Mouse (Mus musculus) myocyte (in vitro differentiated cells): ENCODE measurements around the gene Sulf2.
A peak's percentile ranks its signal among the peaks of the same experiment; 100 is the strongest.

Experiments
- CEBPB ChIP-seq: IDR thresholded peaks from 2 replicates; pipeline ENCODE4 v1.6.1; 2011; ENCODE audit warnings: mild to moderate bottlenecking, moderate library complexity; ENCODE audit not compliant: poor library complexity, insufficient read depth, severe bottlenecking
- MAX ChIP-seq: IDR thresholded peaks from one replicate; pipeline ENCODE4 v1.6.1; 2011; ENCODE audit warnings: low read depth, mild to moderate bottlenecking, control low read depth
- MYOG ChIP-seq, 3 experiments: IDR thresholded peaks; one replicate each; pipeline ENCODE4 v1.6.1; 2011; ENCODE audit warnings: control low read depth in 2 of 3, low read depth in 2 of 3, mild to moderate bottlenecking in 2 of 3; ENCODE audit not compliant: insufficient read length in 2 of 3, control insufficient read depth in 1 of 3, insufficient read depth in 1 of 3
- POLR2A ChIP-seq: IDR thresholded peaks from one replicate; pipeline ENCODE4 v1.6.1; 2011; ENCODE audit warnings: low read depth, mild to moderate bottlenecking, control low read depth, moderate library complexity; ENCODE audit not compliant: insufficient read length
- POLR2AphosphoS2 ChIP-seq: IDR thresholded peaks from one replicate; pipeline ENCODE4 v1.6.1; 2011; ENCODE audit warnings: low read depth, control low read depth; ENCODE audit not compliant: insufficient read length
- TCF3 ChIP-seq: IDR thresholded peaks from one replicate; pipeline ENCODE4 v1.6.1; 2011; ENCODE audit warnings: low read depth, control low read depth; ENCODE audit not compliant: insufficient read length

DNA sequence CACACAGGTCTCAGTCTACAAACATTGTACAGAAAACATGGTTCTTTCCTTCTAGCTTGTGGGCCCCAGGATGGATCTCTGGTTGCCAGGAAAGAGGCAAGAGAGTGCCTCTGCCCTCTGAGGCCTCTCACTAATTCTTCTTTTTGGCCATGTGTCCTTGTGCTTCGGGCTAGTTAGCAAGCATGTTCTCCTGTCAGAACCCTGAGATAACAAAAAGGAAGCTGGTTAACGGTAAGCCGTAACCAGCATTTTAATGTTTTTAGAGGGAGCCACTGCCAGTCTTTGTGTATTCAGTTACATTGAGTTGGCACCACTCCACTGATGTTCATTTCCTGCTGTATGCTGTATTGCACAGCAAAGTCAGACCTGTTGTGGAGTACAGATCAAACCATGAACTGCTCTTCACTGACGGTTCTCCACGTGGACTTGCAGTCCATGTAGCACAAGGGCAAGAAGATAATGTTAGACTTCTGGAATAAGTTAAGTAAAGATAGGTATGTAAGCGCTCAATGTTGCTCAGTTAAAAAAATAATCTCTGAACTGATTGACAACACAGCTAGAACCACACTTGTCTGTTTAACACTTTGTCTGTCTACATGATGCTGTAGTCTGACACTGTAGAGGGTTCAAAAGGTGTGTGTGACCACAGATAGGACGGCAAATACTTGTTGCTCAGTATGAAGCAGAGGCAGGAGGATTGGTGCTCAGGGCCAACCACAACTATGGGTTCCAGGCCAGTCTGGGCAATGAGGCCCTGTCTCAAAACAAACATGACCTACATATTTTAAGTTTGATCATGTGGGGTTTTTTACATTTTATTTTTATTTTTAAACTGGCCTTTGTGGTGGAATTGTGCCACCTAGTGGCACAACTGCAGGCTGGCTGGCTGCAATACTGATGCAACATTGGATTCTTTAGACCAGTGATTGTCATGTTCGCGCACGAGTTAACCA is 109.6 kb downstream of the Sulf2 start:
- TF ChIP-seq POLR2A (no peak), MYOG (IDR thresholded peaks at IDR 0.05; ENCODE audit: control insufficient read depth in 1 of 3, insufficient read depth in 1 of 3, insufficient read length in 2 of 3, low read depth in 2 of 3) (no peak), MAX (no peak), POLR2AphosphoS2 (no peak), CEBPB (peak; percentile 69; the same call in 1 of the 2 replicates), TCF3 (no peak)
